27 mouse cellular contexts compared by ENCODE assay signal in the genomic region with DNA sequence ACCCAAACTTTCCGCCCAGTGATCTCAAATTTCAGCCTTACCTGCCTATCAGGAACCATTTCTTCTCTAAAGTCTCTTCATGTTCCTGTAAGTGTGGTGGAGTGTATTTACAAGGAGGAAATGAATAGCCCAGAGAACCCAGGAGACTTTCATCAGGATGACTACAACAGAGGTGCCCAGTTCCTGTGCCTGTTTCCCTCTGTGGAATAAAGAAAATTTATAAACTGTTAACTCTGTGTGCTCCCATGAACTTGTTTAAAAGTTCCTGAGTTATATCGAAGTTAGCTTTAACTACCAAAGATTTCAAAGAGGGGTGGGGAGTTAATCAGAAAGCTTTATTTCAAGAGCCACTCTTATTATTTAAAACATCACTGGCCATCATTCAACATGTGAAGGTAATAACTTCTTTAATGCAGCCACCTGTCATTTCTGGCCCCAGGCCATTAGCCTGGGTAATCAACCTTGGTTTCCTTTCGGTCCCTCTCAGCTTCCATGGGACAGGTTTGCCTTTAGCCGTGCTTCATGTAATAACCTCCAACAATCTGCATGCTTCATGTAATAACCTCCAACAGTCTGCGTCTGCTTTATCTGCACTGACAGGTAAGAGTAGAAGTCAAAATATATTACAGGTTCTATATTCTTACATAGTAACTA. TPM values are rescaled to one million over a fixed set of nuclear protein-coding genes. Genes with fewer than 3 reads are reported as not detected.
DNase-seq lines count a peak whose midpoint lies in the region; ATAC-seq and TF ChIP-seq lines count a peak whose summit lies in the region.
"Had no signal": no experiment of that assay in that cellular context is flagged by ENCODE, and none has a peak within 500 bp of the region (broad histone marks: within the 10 kb centered on the region; RNA-seq: fewer than 3 reads in every experiment).

No protein-coding gene starts in this region.

- H3K36me3 ChIP-seq in kidney, embryonic 15.5 days: no peaks in the 10 kb centered on the region
- H3K36me3 ChIP-seq in kidney, adult 2 months (ENCODE audit: control insufficient read depth, insufficient read depth, low read length): no peaks in the 10 kb centered on the region
- H3K36me3 ChIP-seq in lung, postnatal 0 days (ENCODE audit: insufficient read depth, low read length): no peaks in the 10 kb centered on the region
- H3K36me3 ChIP-seq in limb, embryonic 12.5 days: no peaks in the 10 kb centered on the region
- no peaks in the 10 kb centered on the region for H3K36me3 ChIP-seq in heart, embryonic 12.5 days
- H3K36me3 ChIP-seq: embryonic facial prominence, embryonic 15.5 days; forebrain, embryonic 12.5 days; heart, embryonic 15.5 days; liver, embryonic 12.5 days; midbrain, embryonic 12.5 days; neural tube, embryonic 12.5 days had no signal

- WGBS in kidney, embryonic 15.5 days: 38% methylated on average over 5 of the region's 5 CpGs
- WGBS in kidney, adult 2 months: 42% methylated on average over 5 of the region's 5 CpGs
- 44% methylated on average over 5 of the region's 5 CpGs for WGBS in lung, postnatal 0 days
- 13% methylated on average over 5 of the region's 5 CpGs for WGBS in limb, embryonic 12.5 days
- WGBS in heart, embryonic 12.5 days: 78% methylated on average over 5 of the region's 5 CpGs

- TF ChIP-seq EP300 in lung, postnatal 0 days (IDR thresholded peaks at IDR 0.05): no peak

- H3K4me2 ChIP-seq in kidney, embryonic 15.5 days: no peak overlapping the region
- no peak overlapping the region for H3K4me2 ChIP-seq in lung, postnatal 0 days (replicated peaks; ENCODE audit: low read depth, low read length)
- H3K4me2 ChIP-seq in limb, embryonic 12.5 days: peak overlapping the region; percentile 20; the same call in 1 of the 2 replicates
- H3K4me2 ChIP-seq in heart, embryonic 12.5 days: no peak overlapping the region
- H3K4me2 ChIP-seq: embryonic facial prominence, embryonic 15.5 days; forebrain, embryonic 12.5 days; heart, embryonic 15.5 days; liver, embryonic 12.5 days; midbrain, embryonic 12.5 days; neural tube, embryonic 12.5 days had no signal

- no peak overlapping the region for H3K9ac ChIP-seq in kidney, embryonic 15.5 days
- H3K9ac ChIP-seq in lung, postnatal 0 days (replicated peaks; ENCODE audit: low read depth): no peak overlapping the region
- H3K9ac ChIP-seq in limb, embryonic 12.5 days (replicated peaks): no peak overlapping the region
- H3K9ac ChIP-seq in heart, embryonic 12.5 days: no peak overlapping the region
- H3K9ac ChIP-seq: embryonic facial prominence, embryonic 15.5 days; forebrain, embryonic 12.5 days; heart, embryonic 15.5 days; liver, embryonic 12.5 days; midbrain, embryonic 12.5 days; neural tube, embryonic 12.5 days had no signal

- no peaks in the 10 kb centered on the region for H3K9me3 ChIP-seq in kidney, embryonic 15.5 days (replicated peaks)
- no peaks in the 10 kb centered on the region for H3K9me3 ChIP-seq in lung, postnatal 0 days (ENCODE audit: low read length)
- no peaks in the 10 kb centered on the region for H3K9me3 ChIP-seq in limb, embryonic 12.5 days
- no peaks in the 10 kb centered on the region for H3K9me3 ChIP-seq in heart, embryonic 12.5 days (replicated peaks)
- H3K9me3 ChIP-seq: embryonic facial prominence, embryonic 15.5 days; forebrain, embryonic 12.5 days; heart, embryonic 15.5 days; liver, embryonic 12.5 days; megakaryocyte, embryonic 14.5 days; midbrain, embryonic 12.5 days; neural tube, embryonic 12.5 days had no signal

- peaks cover 10% of the 10 kb centered on the region; the same call in 1 of the 2 replicates for H3K4me1 ChIP-seq in kidney, embryonic 15.5 days
- H3K4me1 ChIP-seq in kidney, adult 2 months (ENCODE audit: control insufficient read depth, insufficient read depth, low read length): no peaks in the 10 kb centered on the region
- no peaks in the 10 kb centered on the region for H3K4me1 ChIP-seq in lung, postnatal 0 days (ENCODE audit: insufficient read depth, low read depth, low read length)
- peaks cover 14% of the 10 kb centered on the region for H3K4me1 ChIP-seq in limb, embryonic 12.5 days (replicated peaks)
- H3K4me1 ChIP-seq in heart, embryonic 12.5 days (replicated peaks): no peaks in the 10 kb centered on the region
- H3K4me1 ChIP-seq: heart, embryonic 15.5 days; liver, embryonic 12.5 days; midbrain, embryonic 12.5 days; neural tube, embryonic 12.5 days had no signal

- peak overlapping the region; percentile 11; the same call in 1 of the 2 replicates for H3K27ac ChIP-seq in kidney, embryonic 15.5 days
- H3K27ac ChIP-seq in kidney, adult 2 months (ENCODE audit: insufficient read depth, low read depth, low read length): no peak overlapping the region
- H3K27ac ChIP-seq in lung, postnatal 0 days (ENCODE audit: low read length): no peak overlapping the region
- H3K27ac ChIP-seq in limb, embryonic 12.5 days: peak overlapping the region; percentile 59; the same call in 1 of the 2 replicates
- H3K27ac ChIP-seq in heart, embryonic 12.5 days (ENCODE audit: poor library complexity, severe bottlenecking): no peak overlapping the region
- H3K27ac ChIP-seq: embryonic facial prominence, embryonic 15.5 days; forebrain, embryonic 12.5 days; heart, embryonic 15.5 days; hindbrain, postnatal 0 days; layer of hippocampus, adult 2 months; liver, embryonic 12.5 days; midbrain, embryonic 12.5 days; neural tube, embryonic 12.5 days; stomach, postnatal 0 days had no signal

- no peak for TF ChIP-seq CTCF in kidney, adult 2 months (conservative IDR thresholded peaks at IDR 0.05; ENCODE audit: insufficient read depth, insufficient read length, low read depth, low read length)
- TF ChIP-seq CTCF in lung, postnatal 0 days (IDR thresholded peaks at IDR 0.05): no peak

- no peak for ATAC-seq in kidney, embryonic 15.5 days (replicated peaks; ENCODE audit: low FRiP score)
- ATAC-seq in lung, postnatal 0 days: no peak
- no peak for ATAC-seq in limb, embryonic 12.5 days (ENCODE audit: insufficient number of reproducible peaks, insufficient read depth, low FRiP score, low TSS enrichment, low read depth)
- no peak for ATAC-seq in heart, embryonic 12.5 days (ENCODE audit: insufficient number of reproducible peaks, low FRiP score)
- ATAC-seq: hindbrain, postnatal 0 days; intestine, embryonic 16.5 days; liver, embryonic 12.5 days had no signal

- no peak overlapping the region for H3K4me3 ChIP-seq in kidney, embryonic 15.5 days (replicated peaks)
- no peak overlapping the region for H3K4me3 ChIP-seq in kidney, adult 2 months (ENCODE audit: insufficient read depth, low read depth, low read length)
- no peak overlapping the region for H3K4me3 ChIP-seq in lung, postnatal 0 days (ENCODE audit: low read depth, low read length)
- no peak overlapping the region for H3K4me3 ChIP-seq in limb, embryonic 12.5 days (replicated peaks)
- H3K4me3 ChIP-seq in heart, embryonic 12.5 days: no peak overlapping the region
- H3K4me3 ChIP-seq: embryonic facial prominence, embryonic 15.5 days; forebrain, embryonic 12.5 days; heart, embryonic 15.5 days; layer of hippocampus, adult 2 months; liver, embryonic 12.5 days; megakaryocyte, embryonic 14.5 days; midbrain, embryonic 12.5 days; myocyte; neural tube, embryonic 12.5 days had no signal

- no peak for TF ChIP-seq POLR2A in kidney, adult 2 months (IDR thresholded peaks at IDR 0.05; ENCODE audit: low read depth, low read length)

- no peaks in the 10 kb centered on the region for H3K27me3 ChIP-seq in kidney, embryonic 15.5 days
- H3K27me3 ChIP-seq in kidney, adult 2 months (replicated peaks; ENCODE audit: control insufficient read depth, insufficient read depth, low read length): no peaks in the 10 kb centered on the region
- no peaks in the 10 kb centered on the region for H3K27me3 ChIP-seq in lung, postnatal 0 days (replicated peaks; ENCODE audit: insufficient read depth, low read length)
- H3K27me3 ChIP-seq in limb, embryonic 12.5 days: no peaks in the 10 kb centered on the region
- no peaks in the 10 kb centered on the region for H3K27me3 ChIP-seq in heart, embryonic 12.5 days (replicated peaks)
- H3K27me3 ChIP-seq: embryonic facial prominence, embryonic 15.5 days; forebrain, embryonic 12.5 days; heart, embryonic 15.5 days; liver, embryonic 12.5 days; megakaryocyte, embryonic 14.5 days; midbrain, embryonic 12.5 days; neural tube, embryonic 12.5 days had no signal

- no peak for DNase-seq in kidney, adult 2 months
- DNase-seq in lung, postnatal 0 days (ENCODE audit: low spot score): peak; percentile 41
- DNase-seq in lung, postnatal 14 days: no peak
- no peak for DNase-seq in right cerebral cortex, postnatal 4 days
- DNase-seq: adrenal gland, postnatal 25 days; B cell, adult 2 months; cerebellum, adult 18-20 months; gastrocnemius, postnatal 14 days; kidney, postnatal 36 days; right cerebral cortex, adult 18-20 months; thymus, adult 18-20 months; thymus, postnatal 25 days had no signal

RNA-seq across cellular contexts. Expression of a gene that starts 36.6 kb away (rescaled TPM):
- 7.4 and 7.6 TPM in 2 replicates for polyA plus RNA-seq in kidney, embryonic 15.5 days (2015; fragmentation: Nextera tagmentation; extraction: Ambion mirVana)
- polyA plus RNA-seq in kidney, adult 2 months (2012; rRNA removed): 36.4 and 37.8 TPM in 2 replicates
- 2.5 and 2.9 TPM in 2 replicates for polyA plus RNA-seq in lung, postnatal 0 days (2015; fragmentation: Nextera tagmentation; extraction: Ambion mirVana)
- 9.3 and 10.0 TPM in 2 replicates for polyA plus RNA-seq in limb, embryonic 12.5 days (2016; fragmentation: Nextera tagmentation; extraction: Ambion mirVana)
- 2.4 and 2.9 TPM in 2 replicates for polyA plus RNA-seq in heart, embryonic 12.5 days (2016; fragmentation: Nextera tagmentation; extraction: Ambion mirVana)

RNA-seq across cellular contexts. Expression of a gene that starts 45.4 kb away (rescaled TPM):
- polyA plus RNA-seq in kidney, embryonic 15.5 days (2015; fragmentation: Nextera tagmentation; extraction: Ambion mirVana): 1,242 and 1,382 TPM in 2 replicates
- polyA plus RNA-seq in kidney, adult 2 months (2012; rRNA removed): 200 and 307 TPM in 2 replicates
- 946 and 953 TPM in 2 replicates for polyA plus RNA-seq in lung, postnatal 0 days (2015; fragmentation: Nextera tagmentation; extraction: Ambion mirVana)
- 1,233 and 1,304 TPM in 2 replicates for polyA plus RNA-seq in limb, embryonic 12.5 days (2016; fragmentation: Nextera tagmentation; extraction: Ambion mirVana)
- polyA plus RNA-seq in heart, embryonic 12.5 days (2016; fragmentation: Nextera tagmentation; extraction: Ambion mirVana): 808 and 835 TPM in 2 replicates

Comparison
In these comparisons a context has a peak if more than half of its experiments do, and no peak if none do; other contexts are left out.
1. H3K27ac ChIP-seq: peak in kidney, embryonic 15.5 days (single experiment) and limb, embryonic 12.5 days (single experiment); none in kidney, adult 2 months (single experiment), lung, postnatal 0 days (single experiment) and heart, embryonic 12.5 days (single experiment).